Mouse (Mus musculus): ENCODE data around the gene Kansl2.

The Kansl2 gene

DNA sequence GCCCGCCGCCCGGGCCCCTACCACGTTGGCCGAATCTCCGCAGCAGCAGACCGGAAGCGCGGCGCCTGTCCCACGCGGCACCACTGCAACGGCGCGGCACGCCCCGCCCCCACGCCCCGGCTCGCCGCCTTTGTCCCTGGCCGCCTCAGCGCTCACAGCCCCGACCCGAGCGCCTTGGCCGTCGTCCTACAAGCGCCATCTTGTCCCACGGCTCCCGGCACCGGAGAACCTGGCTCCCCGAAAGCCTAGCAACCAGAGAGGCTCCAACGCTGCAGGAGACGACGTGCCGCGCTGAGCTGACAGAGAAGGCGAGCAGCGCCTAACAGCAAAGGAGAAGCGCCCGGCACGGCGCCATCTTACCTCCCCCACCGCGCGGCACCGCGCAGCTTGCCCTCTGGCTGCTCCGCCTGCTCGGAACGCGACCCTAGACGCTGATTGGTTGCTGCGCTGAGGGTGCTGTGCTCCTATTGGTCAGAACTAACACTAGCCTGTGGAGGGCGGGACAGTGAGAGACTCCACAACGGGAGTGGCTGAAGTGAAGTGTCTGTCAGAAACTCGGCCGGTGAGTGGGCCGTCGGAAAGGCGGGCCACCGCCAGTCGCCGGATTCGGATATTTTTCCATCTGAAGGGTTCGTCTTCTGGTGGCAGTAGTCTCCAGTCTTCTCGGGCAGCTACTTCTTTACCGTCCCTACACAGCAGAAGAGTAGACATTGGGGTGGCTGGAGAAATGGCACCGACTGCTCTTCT is at the start of gene Kansl2:
Gene Kansl2, minus strand, starts transcription at position 384 of the 747 bp plus-strand sequence.
- in situ Hi-C loops (cut with MboI, MseI): loop anchor here (25.0 kb wide), 1 partner anchor 1453 kb away; no protein-coding TSS in a partner anchor

DNA sequence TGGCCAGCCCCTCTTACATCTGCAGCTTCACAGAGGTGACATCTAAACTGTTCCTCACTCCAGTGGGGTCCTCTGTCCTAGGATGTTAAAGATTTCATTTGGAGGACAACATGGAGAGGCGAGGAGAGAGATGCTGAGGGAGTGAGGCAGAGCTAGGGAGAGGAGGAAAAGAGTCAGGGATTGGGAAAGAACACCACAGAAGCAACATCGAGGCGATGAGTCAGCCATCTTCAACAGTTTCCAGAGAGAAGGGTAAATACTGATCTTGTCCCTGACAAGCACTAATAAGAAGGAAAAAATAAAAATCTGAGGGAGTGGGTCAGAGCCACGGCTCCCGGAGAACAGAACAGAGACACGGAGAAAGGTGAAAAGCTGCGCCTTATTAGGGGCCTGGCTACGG is 48.9 kb upstream of the Kansl2 start:
- in situ Hi-C loops (cut with MboI, MseI): no loop called here

DNA sequence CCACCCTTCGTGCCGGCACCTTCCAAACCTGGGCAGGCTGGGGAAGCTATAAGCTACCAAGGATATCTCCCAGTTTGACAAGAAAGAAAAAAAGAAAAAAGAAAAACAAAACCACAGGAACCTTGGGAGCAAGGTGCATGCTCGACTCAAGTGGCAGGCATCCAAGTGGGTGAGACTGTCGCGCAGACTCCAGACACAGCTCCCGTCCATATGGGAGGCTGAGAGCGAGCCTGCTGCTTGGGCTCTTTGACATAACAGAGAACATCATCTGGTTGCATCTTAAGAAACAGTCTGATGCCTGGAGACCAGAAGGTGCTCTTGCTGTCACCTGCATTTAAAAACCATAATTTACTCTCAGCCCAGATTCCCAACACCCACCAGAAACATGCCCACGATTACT is 48.3 kb upstream of the Kansl2 start:
- in situ Hi-C loops (cut with MboI, MseI): no loop called here

DNA sequence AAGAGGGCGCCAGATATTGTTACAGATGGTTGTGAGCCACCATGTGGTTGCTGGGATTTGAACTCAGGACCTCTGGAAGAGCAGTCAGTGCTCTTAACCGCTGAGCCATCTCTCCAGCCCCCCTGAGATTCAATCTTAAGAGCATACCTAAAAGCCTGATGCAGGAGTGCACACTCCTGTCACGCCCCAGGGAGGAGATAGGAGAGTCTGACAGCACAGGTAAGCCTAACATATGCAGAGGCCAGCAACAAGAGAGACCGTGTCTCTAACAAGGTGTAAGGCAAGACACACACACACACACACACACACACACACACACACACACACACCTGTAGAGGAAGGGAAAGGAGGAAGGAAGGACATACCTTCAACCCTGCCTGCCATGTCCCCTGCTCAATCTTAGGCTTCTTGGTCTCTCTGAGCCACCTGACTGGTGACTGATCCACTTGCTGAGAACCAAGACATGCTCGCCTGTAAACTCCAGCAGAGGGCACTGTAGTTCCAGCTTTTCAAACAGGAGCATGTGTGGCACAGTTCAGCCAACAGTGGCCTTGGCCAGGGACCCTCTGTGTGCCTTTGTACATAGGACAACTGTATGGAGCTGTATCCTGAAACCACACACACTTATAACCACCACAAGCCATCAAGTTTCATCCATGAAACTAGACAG is 45.9 kb upstream of the Kansl2 start:
- in situ Hi-C loops (cut with MboI, MseI): no loop called here

DNA sequence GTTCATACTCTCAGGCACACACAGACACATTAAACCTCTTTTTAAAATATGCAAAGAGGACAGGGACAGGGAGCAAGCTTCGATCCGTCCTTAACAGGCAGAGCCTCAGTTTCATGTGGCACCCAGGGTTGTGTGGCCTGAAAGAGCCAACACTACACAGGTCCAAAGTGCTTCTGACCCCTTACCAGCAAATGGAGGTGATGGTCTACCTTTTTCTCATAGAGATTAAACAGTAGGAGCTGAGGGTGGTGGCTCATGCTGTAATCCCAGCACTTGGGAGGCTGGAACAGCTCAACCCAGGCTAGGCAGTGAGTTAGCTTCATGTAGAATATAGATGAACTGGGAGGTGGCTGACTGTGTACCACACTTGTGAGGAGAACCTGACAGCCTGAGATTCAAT is 45.2 kb upstream of the Kansl2 start:
- in situ Hi-C loops (cut with MboI, MseI): no loop called here

DNA sequence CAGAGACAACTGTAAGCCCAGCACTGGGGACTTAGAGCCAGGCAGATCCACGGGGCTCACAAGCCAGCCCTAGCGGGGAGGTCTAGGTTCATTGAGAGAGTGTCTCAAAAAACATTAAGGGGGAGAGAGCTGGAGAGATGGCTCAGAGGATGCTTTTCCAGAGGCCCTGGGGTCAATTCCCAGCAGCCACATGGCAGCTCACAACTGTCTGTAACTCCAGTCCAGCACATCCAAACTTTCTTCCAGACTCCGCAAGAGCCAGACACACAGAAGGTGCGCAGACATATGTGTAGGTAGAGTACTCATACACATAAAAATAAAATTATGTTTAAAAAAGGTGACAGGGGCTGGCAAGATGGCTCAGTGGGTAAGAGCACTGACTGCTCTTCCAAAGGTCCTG is 39.2 kb upstream of the Kansl2 start:
- in situ Hi-C loops (cut with MboI, MseI): no loop called here

DNA sequence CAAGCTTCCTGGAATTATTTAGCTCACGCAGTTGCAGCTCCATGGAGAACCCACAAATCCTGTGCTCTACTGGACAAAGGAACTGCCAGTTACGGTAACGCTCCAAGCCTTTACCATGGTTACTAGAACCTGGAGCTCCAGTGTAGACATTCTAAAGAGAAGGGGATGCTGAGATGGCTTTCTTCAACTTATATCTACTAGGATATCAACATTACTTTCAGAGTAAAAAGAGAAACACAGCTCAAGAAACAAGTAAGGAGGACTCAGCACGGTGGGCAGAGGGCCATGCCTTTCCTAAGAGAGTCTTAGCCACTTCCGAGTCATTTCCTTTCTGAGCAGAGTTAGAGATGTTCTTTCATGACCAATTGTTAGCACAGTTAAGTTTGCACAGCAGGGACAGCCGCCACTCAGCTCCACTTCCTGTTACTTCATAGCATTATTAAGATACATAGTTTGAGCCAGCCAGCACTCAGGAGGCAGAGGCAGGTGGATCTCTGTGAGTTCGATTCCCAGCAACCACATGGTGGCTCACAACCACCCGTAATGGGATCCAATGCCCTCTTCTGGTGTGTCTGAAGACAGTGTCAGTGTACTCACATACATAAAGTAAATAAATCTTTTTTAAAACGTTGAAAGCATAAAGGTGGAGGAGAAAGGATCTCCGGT is 36.9 kb upstream of the Kansl2 start, which contains the start of the genes Ccnt1 and 4930415O20Rik:
Gene Ccnt1, minus strand, starts transcription at position 51 of the 666 bp plus-strand sequence.
Gene 4930415O20Rik, plus strand, starts transcription at position 132 of the 666 bp plus-strand sequence.
- in situ Hi-C loops (cut with MboI, MseI): no loop called here

DNA sequence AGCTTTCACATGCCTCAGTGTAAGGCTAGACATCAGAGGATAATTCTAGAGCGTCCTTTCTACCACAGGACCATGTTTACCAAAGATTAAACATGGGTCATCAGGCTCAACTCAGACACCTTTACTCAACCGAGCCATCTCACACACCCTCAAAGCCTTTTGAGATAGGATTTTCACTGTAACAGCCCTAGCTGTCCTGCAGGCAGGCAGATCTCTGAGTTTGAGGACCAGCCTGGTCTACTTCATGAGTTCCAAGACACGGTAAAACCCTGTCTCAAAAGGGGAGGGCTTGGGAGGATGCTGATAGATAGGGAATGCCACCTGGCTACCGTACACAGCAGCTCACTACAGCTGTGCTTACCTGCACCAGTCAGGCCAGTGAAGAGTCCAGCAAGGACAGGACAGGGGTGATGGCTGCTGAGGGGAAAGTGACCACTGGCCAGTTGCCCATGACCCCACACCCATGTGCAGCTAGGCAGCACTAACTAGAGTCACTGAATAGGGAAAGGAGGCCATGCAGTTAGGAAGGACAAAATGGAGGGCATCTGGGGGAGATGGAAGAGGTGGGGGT is 35.8 kb upstream of the Kansl2 start:
- in situ Hi-C loops (cut with MboI, MseI): loop anchor here (5.0 kb wide), 1 partner anchor 47 kb away; no protein-coding TSS in a partner anchor

DNA sequence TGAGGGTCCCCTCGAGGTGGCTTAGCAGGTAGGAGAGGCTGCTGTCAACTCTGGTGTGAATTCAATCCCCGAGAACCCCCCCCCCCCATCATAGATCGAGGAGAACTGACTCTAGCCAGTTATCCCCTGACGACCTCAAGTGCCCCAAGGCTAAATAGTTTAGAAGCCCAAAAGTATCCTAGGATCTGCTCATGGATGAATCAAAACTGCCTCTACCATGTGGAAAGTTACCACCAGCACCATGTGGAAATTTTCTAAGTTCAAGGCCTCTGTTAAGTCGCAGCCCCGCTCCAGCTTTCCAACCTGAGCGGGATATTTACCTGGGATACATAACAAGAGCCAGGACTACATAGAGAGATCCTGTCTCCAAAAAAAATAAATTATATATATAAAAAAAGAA is 35.2 kb upstream of the Kansl2 start:
- in situ Hi-C loops (cut with MboI, MseI): loop anchor here (5.0 kb wide), 1 partner anchor 48 kb away; no protein-coding TSS in a partner anchor

DNA sequence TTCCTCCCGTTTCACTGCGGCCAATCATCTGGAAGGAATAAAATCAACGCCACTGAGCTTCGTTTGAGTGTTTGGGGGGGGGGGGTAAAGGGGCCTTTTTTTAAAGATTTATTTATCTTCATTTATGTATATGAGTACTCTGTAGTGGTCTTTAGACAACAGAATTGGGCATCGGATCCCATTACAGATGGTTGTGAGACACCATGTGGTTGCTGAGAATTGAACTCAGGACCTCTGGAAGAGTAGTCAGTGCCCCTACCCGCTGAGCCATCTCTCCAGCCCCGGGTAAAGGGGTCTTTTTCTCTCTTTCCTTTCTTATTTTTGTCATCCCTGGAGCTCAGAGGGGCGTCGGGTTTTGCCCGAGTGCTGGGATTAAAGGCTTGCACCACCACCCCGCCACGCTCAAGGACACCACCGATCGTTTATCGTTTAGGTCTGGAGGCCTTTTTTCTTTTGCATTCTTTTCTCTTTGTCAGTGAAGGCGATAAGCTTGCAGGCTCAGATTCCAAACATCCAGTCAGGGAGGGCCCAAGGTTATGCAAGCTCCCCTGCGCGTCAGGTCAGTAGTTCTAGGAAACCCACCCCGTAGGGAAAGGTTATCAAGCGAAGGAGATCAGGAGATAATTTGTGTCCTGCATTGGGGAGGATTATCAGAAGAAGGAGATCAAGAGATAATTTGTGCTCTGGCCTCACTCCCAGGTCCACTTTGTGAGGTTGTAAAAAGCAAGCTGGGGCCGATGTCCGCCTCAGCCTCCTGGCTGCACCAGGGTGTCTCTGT is 34.4 kb upstream of the Kansl2 start:
- in situ Hi-C loops (cut with MboI, MseI): loop anchor here (5.0 kb wide), 1 partner anchor 49 kb away; no protein-coding TSS in a partner anchor

DNA sequence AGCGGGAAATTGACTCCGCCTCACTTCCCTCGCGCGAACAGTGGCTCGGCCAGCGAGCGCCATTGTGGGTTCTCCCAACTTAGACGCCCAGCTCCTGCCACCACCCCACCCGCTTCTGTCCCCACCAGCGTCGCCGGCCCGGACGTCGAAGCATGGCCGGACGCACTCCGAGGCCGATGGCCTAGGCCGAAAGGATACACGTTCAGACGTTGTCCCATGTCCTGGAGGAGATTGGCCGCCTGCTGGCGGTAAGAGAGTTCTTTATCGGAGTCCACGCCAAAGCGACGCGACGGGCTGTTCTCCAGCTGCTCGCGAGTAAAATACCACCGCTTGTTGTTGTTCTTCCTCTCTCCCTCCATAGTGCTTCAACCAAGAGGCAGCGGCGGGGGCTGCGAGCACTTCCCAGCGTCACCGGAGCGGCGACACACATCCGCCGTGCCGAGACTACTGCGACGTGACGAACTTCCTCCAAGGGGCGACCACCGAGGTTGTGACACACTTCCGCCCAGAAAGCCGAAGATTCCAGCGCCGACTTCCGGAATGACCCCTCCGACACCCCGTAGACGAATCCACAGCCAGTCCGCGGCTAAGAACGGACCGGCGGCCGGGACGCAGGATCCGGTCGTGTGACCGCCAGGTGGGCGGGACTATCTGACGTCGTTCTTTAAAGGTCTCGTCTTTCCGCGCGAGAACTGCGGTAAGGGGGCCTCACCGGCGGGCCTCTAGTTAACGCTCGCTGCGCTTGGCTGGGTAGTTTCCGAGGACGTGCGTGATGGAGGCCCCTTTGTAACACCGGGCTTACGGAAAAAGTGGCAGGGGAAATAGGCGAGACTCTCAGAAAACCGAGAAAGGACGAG is 33.4 kb upstream of the Kansl2 start:
- in situ Hi-C loops (cut with MboI, MseI): loop anchor here (5.0 kb wide), 1 partner anchor 50 kb away; no protein-coding TSS in a partner anchor

DNA sequence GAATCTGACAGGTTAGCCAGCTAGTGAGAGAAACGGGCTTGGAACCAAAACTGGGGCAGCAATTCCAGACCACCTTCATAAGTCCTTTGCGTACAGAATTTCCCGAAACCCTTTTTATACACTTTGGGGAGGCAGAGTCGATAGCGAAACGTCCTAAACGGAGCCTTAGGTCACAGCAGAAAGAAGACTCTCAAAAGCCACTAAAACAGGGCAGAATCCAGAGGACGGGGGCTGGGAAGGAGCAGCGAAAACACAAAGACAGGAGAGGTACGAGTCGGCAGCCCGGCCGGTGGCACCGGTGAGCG is 32.9 kb upstream of the Kansl2 start:
- in situ Hi-C loops (cut with MboI, MseI): loop anchor here (5.0 kb wide), 1 partner anchor 50 kb away; no protein-coding TSS in a partner anchor

DNA sequence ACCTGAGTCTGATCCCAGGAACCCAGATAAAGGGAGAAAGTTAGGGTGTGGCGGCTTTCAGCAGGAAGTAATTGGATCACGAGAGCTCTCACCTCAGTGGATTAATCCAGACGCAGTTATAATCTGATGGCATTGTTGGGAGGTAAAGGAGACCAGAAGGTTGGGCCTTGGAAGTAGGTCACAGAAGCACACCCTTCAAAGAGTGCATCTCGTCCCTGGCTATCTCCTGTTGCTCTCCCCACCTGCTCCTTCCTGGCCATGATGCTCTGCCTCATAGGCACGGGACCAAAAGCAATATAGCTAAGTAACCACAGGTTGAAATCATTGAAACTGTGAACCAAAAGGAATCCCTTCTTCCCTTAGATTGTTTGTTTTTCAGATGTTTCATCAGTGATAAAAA is 23.1 kb upstream of the Kansl2 start:
- in situ Hi-C loops (cut with MboI, MseI): loop anchor here (5.0 kb wide), 1 partner anchor 480 kb away; no protein-coding TSS in a partner anchor

DNA sequence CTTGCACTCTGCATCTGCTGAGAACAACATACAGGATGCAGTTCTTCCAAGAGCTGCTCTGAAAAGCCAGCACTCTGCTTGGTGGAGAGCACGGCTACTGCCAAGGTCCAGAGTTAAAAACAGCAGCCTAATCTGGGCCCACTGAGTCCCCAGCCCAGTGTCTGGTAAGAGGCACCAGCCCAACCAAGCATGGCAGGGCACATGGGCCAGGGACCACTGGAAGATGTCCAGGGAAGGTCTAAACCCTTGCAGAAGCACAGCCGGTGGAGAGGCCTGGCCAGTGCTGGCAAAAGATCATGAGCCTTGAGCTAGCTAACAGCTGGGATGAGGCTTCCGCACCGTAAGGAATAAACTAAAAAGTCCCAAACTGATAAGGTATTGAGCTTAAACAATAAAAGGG is 21.8 kb upstream of the Kansl2 start:
- in situ Hi-C loops (cut with MboI, MseI): loop anchor here (5.0 kb wide), 1 partner anchor 479 kb away; no protein-coding TSS in a partner anchor

DNA sequence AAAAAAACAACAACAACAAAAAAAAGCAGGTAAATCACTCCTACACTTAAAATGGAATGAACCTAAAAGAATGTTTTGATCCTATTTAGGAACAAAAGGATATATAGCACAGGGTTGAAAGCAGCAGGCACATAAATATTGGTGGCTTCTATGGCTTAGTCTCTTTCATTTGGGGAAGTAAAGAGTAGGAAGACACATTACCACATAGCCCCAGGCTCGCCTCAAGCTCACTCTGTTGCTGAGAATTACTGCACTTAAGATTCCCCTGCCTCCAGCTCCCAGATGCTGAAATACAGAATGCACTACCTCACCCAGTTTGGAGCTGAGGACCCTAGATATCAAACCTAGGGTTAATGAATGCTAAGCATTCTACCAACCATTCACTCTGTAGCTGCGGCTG is 18.7 kb upstream of the Kansl2 start:
- in situ Hi-C loops (cut with MboI, MseI): no loop called here

DNA sequence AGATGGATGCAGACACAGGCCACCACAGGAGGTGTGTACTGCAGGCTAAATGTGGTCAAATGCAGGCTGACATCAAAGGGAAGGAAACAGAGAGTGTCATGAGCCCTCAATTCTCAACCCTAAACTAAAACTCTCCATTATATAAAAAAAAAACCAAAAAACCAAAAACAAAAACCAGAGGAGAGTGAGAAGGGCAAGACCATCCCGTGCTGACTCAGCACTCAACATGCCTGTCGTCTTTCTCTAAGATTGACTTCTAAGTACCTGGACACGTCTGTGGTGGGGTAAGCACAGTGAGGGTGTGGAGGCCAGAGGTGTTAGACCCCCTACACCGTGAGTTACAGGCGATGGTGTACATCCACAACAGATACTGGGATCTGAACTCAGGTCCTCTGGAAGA is 12.8 kb upstream of the Kansl2 start:
- in situ Hi-C loops (cut with MboI, MseI): loop anchor here (25.0 kb wide), 1 partner anchor 1440 kb away; no protein-coding TSS in a partner anchor

DNA sequence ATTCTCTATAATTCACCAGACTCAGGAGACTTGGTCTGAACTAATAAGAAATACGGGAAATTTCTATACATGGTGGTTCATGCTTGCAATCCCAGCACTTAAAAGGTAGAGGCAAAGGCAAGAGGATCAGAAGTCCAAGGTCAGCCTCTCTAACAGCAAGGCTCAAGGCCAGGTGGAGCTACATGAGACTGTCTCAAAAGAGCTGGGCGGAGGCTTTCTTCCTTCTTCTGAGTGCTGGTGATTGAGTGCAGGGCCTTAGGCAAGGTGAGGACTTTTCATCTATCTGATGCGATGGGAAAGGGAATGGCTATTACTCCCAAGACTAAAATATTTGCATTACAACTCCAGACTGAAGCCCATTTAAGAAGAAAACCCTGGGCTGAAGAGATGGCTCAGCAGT is 11.1 kb upstream of the Kansl2 start:
- in situ Hi-C loops (cut with MboI, MseI): loop anchor here (25.0 kb wide), 1 partner anchor 1442 kb away; no protein-coding TSS in a partner anchor

DNA sequence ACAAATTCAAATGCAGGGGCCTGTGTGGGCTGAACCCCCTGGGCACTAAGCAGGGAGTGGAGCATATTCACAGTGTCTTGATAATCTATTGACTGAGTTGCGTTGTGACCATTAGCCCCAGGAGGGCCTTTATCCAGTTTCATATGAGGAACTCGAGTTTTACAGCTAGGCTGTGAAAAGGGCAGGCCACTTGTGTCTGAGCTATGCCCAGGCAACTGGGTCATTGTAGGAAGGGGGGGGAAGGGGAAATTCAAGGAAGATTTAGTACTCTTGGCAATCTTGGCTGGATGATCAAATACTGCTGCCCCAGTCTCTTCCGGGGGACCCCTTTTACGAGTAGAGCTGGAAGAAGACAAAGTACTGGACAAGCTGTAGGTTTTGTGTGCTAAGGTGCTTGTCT is 9.3 kb upstream of the Kansl2 start:
- in situ Hi-C loops (cut with MboI, MseI): loop anchor here (25.0 kb wide), 1 partner anchor 1444 kb away; no protein-coding TSS in a partner anchor

DNA sequence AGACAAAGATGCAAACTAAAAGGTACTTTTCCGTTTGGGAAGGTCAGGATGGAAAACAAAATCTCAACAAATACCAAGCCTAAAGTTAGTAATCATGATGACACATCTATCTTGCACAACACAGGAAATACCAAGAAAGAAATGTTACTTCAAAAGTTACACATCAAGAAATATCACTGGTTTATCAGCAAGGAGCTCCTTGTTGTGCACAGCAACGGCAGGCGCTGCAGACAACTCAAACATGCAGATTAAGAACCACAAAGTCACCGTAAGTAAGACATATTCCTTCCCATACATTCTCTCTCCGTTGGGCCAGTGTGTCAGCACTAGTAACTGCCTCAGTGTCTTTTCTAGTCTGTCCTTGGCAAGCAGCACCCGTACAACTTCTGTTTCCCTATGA is 7.0 kb upstream of the Kansl2 start:
- in situ Hi-C loops (cut with MboI, MseI): loop anchor here (25.0 kb wide), 1 partner anchor 1446 kb away; no protein-coding TSS in a partner anchor

DNA sequence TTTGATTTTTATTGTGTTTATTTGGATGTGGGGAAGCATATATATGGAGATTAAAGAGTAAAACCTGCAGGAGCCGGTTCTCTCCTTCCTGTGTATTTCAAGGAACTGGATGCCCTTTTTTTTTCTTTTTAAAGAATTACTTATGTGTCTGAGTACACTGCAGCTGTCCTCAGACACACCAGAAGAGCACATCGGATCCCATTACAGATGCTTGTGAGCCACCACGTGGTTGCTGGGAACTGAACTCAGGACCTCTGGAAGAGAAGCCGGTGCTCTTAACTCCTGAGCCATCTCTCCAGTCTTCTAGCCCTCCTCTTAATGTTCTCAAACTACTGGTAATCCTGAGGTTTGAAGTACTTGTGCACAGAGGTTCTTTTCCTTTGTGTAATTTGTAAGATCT is 3.9 kb upstream of the Kansl2 start:
- in situ Hi-C loops (cut with MboI, MseI): loop anchor here (25.0 kb wide), 1 partner anchor 1449 kb away; no protein-coding TSS in a partner anchor
